Mouse (Mus musculus): ENCODE measurements around the gene Tgif1.

Tgif1 gene

GRCm38 (mm10) chr17:70853436-70853905, at the start of gene Tgif1:
Tgif1 (minus strand) TSS chr17:70853546.
- DNase-seq (ENCODE audit: low spot score): peak; percentile 40

GRCm38 (mm10) chr17:70900660-70901059, 47.3 kb upstream of the Tgif1 start:
- DNase-seq (ENCODE audit: low spot score): no peak

- DNase-seq (ENCODE audit: low spot score): no peak
These were observed 46.3 kb upstream of the Tgif1 start for GRCm38 (mm10) chr17:70899642-70900041.

- no peak for DNase-seq (ENCODE audit: low spot score)
These were observed 41.5 kb upstream of the Tgif1 start for GRCm38 (mm10) chr17:70894867-70895266.

- no peak for DNase-seq (ENCODE audit: low spot score)
These were observed 39.8 kb upstream of the Tgif1 start for GRCm38 (mm10) chr17:70893151-70893550.

- no peak for DNase-seq (ENCODE audit: low spot score)
These were observed 39.1 kb upstream of the Tgif1 start for GRCm38 (mm10) chr17:70892288-70893096.

- no peak for DNase-seq (ENCODE audit: low spot score)
These were observed 37.2 kb upstream of the Tgif1 start for GRCm38 (mm10) chr17:70890571-70890970.

- no peak for DNase-seq (ENCODE audit: low spot score)
These were observed 35.3 kb upstream of the Tgif1 start for GRCm38 (mm10) chr17:70888657-70889056.

GRCm38 (mm10) chr17:70887848-70888247, 34.5 kb upstream of the Tgif1 start:
- no peak for DNase-seq (ENCODE audit: low spot score)

GRCm38 (mm10) chr17:70886641-70887391, 33.5 kb upstream of the Tgif1 start:
- no peak for DNase-seq (ENCODE audit: low spot score)

- no peak for DNase-seq (ENCODE audit: low spot score)
These were observed 32.5 kb upstream of the Tgif1 start for GRCm38 (mm10) chr17:70885868-70886267.

- no peak for DNase-seq (ENCODE audit: low spot score)
These were observed 28.6 kb upstream of the Tgif1 start for GRCm38 (mm10) chr17:70881934-70882333.

GRCm38 (mm10) chr17:70881194-70881593, 27.8 kb upstream of the Tgif1 start:
- no peak for DNase-seq (ENCODE audit: low spot score)

GRCm38 (mm10) chr17:70878237-70878636, 24.9 kb upstream of the Tgif1 start:
- DNase-seq (ENCODE audit: low spot score): no peak

GRCm38 (mm10) chr17:70873778-70874124, 20.4 kb upstream of the Tgif1 start:
- no peak for DNase-seq (ENCODE audit: low spot score)

GRCm38 (mm10) chr17:70872936-70873777, 19.8 kb upstream of the Tgif1 start:
- DNase-seq (ENCODE audit: low spot score): no peak

- DNase-seq (ENCODE audit: low spot score): no peak
These were observed 19.0 kb upstream of the Tgif1 start for GRCm38 (mm10) chr17:70872094-70872929.

- DNase-seq (ENCODE audit: low spot score): no peak
These were observed 18.3 kb upstream of the Tgif1 start for GRCm38 (mm10) chr17:70871676-70872075.

GRCm38 (mm10) chr17:70870581-70870980, 17.2 kb upstream of the Tgif1 start:
- no peak for DNase-seq (ENCODE audit: low spot score)

GRCm38 (mm10) chr17:70868577-70869229, 15.4 kb upstream of the Tgif1 start:
- no peak for DNase-seq (ENCODE audit: low spot score)
